Mouse (Mus musculus): Measurements from ENCODE around the gene Slc2a12.

GRCm38 (mm10) chr10:22718475-22718874, 73.7 kb downstream of the Slc2a12 start:
- TF ChIP-seq POLR2A (IDR thresholded peaks at IDR 0.05; ENCODE audit: control insufficient read depth, low read depth, low read length), result no peak
- TF ChIP-seq CTCF (IDR thresholded peaks at IDR 0.05; ENCODE audit: control insufficient read depth, insufficient read depth, insufficient replicate concordance, low read depth, low read length), result no peak

All from testis, adult 2 months (tissue).